Mouse (Mus musculus) forebrain, postnatal 0 days (tissue): ENCODE data around the gene Chrng. TPM values are rescaled to one million over a fixed set of nuclear protein-coding genes. Genes with fewer than 3 reads are reported as not detected.

ENCODE experiments used
- ATAC-seq: fragments of 200-750 bp; cut with Nextera tagmentation; 2 replicates; pipeline ENCODE4 v1.8.0; 2017; ENCODE audit warnings: mild to moderate bottlenecking, moderate library complexity
- DNase-seq: peaks from one replicate; pipeline ENCODE4 v3.0.0-alpha.2; 2015
- H3K27ac ChIP-seq: fragments of 300-500 bp; sonication (generic); 2 replicates; pipeline ENCODE4 v1.5.1; 2014; ENCODE audit warnings: low read depth, mild to moderate bottlenecking, antibody characterized with exemption, low read length, moderate library complexity, mixed read lengths
- H3K27me3 ChIP-seq: fragments of 300-500 bp; sonication (generic); 2 replicates; pipeline ENCODE4 v1.6.1; 2014; ENCODE audit warnings: mild to moderate bottlenecking, low read length, mixed read lengths; ENCODE audit not compliant: insufficient read depth
- H3K36me3 ChIP-seq: fragments of 300-500 bp; sonication (generic); 2 replicates; pipeline ENCODE4 v1.6.1; 2014; ENCODE audit warnings: mild to moderate bottlenecking, moderate library complexity; ENCODE audit not compliant: insufficient read depth
- H3K4me1 ChIP-seq: fragments of 300-500 bp; sonication (generic); 2 replicates; pipeline ENCODE4 v1.6.1; 2014; ENCODE audit warnings: antibody characterized with exemption; ENCODE audit not compliant: insufficient read depth
- H3K4me2 ChIP-seq: fragments of 300-500 bp; sonication (generic); 2 replicates; pipeline ENCODE4 v1.6.1; 2014; ENCODE audit warnings: low read depth, mild to moderate bottlenecking, moderate library complexity
- H3K4me3 ChIP-seq: fragments of 300-500 bp; sonication (generic); 2 replicates; pipeline ENCODE4 v1.5.1; 2014; ENCODE audit warnings: low read depth, low read length, mixed read lengths
- H3K9ac ChIP-seq: fragments of 300-500 bp; sonication (generic); 2 replicates; pipeline ENCODE4 v1.6.1; 2014; ENCODE audit warnings: mild to moderate bottlenecking
- H3K9me3 ChIP-seq: fragments of 300-500 bp; sonication (generic); 2 replicates; pipeline ENCODE4 v1.6.1; 2016; ENCODE audit warnings: low read length
- CTCF ChIP-seq: sonication (generic); IDR thresholded peaks from 2 replicates; pipeline ENCODE4 v1.5.1; 2016; ENCODE audit warnings: antibody characterized with exemption, control low read depth, low read depth
- WGBS: fragments of 180-500 bp; shearing (Covaris S2); extraction: QIAGEN DNeasy Blood & Tissue Kit; methylation state at CpG from one replicate; pipeline ENCODE4 v1.1.7; 2014; 5-methylcytosine and 5-hydroxymethylcytosine counted together
- polyA plus RNA-seq: library from polyadenylated mRNA; unstranded; fragments of >200 nt; fragmentation: Nextera tagmentation; extraction: Ambion mirVana; gene quantifications from 2 replicates; pipeline ENCODE4 v1.2.1, GENCODE M21; 2015
- total RNA-seq: library from RNA; depleted of rRNA; stranded (reverse); fragments of >200 nt; gene quantifications from 2 replicates; pipeline ENCODE4 v1.2.3, GENCODE M21; 2014; rRNA removed

Gene Chrng
- total and polyA plus RNA-seq, 2 experiments from 2014 or later, result not detected

DNA sequence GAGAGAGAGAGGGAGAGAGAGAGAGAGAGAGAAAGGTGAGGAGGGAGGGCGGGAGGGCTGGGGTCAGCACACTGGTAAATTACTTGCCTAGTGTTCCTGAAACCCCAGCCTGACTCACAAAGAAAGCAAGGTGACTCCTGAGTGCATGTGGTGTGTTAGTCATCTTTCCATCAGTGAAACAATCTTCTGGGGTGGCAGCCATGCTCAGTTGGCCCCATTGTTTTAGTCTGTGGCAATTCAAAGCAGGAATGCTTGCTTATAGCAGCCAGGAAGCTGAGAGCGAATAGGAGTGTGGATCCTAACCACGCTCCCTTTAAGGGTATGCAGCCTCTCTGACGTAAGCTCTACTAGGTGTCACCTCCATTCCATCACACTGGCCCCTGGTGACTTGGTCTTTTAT lies 50.7 kb downstream of the Chrng start:
- no peak for TF ChIP-seq CTCF
- H3K27me3 ChIP-seq, result peaks cover 3% of the 10 kb centered on the region; the same call in 1 of the 2 replicates
- H3K4me1 ChIP-seq, result no peaks in the 10 kb centered on the region
- no peak overlapping the region for H3K4me2 ChIP-seq
- H3K36me3 ChIP-seq, result no peaks in the 10 kb centered on the region
- no peak overlapping the region for H3K27ac ChIP-seq
- H3K9ac ChIP-seq, result no peak overlapping the region
- no peak overlapping the region for H3K4me3 ChIP-seq
- ATAC-seq (no peak), DNase-seq (no peak)
- no peaks in the 10 kb centered on the region for H3K9me3 ChIP-seq
- 67% methylated on average over 4 of the region's 4 CpGs for WGBS

DNA sequence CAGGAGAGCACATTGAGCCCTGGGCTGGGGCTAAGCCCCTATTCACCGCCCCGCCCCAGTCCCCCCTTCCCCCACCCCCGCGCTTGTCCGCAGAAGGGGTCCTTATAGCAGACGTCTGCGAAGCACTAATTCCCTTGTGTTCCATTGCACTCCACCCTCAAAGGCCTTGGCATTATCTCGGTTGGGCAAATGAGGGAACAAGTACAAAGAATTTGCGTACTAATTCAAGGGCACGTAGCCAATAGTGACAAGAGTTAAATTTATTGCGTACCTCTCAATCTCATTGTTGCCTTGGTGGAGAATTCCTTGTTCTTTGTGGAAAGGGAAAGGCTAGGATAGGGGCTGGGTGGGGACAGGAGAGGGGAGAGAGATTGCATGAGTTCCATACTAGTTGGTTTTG lies 53.2 kb downstream of the Chrng start:
- no peaks in the 10 kb centered on the region for H3K9me3 ChIP-seq
- H3K4me2 ChIP-seq, result no peak overlapping the region
- no peak for ATAC-seq
- H3K9ac ChIP-seq, result no peak overlapping the region
- no peak overlapping the region for H3K27ac ChIP-seq
- H3K27me3 ChIP-seq, result peaks cover 7% of the 10 kb centered on the region
- DNase-seq, result no peak
- H3K36me3 ChIP-seq, result no peaks in the 10 kb centered on the region
- 4% methylated on average over 11 of the region's 11 CpGs for WGBS
- no peaks in the 10 kb centered on the region for H3K4me1 ChIP-seq
- H3K4me3 ChIP-seq, result no peak overlapping the region
- TF ChIP-seq CTCF, result no peak

DNA sequence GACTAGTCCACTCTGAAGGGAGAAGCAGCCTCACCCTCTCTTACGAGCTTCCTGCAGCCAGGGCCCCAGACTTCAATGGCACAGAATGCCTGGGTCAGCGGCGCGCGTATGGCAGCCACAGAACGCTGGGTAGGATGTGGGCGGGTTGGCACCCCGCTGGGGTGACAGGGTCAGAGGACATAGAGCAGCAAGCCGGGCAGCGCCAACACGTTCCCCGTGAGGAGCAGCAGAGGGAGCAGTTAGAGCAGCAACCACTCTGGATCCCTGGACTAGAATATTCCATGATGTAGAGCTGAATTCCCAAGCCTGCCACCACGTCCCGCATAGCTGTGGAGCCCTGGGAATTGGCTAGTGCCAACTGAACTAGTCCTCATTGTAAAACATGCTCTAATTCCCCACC lies 54.0 kb downstream of the Chrng start:
- 30% methylated on average over 14 of the region's 14 CpGs for WGBS
- no peak overlapping the region for H3K4me3 ChIP-seq
- H3K4me1 ChIP-seq, result no peaks in the 10 kb centered on the region
- peak; percentile 35; the same call in 1 of the 2 replicates for TF ChIP-seq CTCF
- H3K27ac ChIP-seq, result no peak overlapping the region
- DNase-seq (no peak), ATAC-seq (peak; percentile 27; the same call in 1 of the 2 replicates)
- no peak overlapping the region for H3K9ac ChIP-seq
- H3K4me2 ChIP-seq, result no peak overlapping the region
- no peaks in the 10 kb centered on the region for H3K9me3 ChIP-seq
- no peaks in the 10 kb centered on the region for H3K36me3 ChIP-seq
- peaks cover 14% of the 10 kb centered on the region for H3K27me3 ChIP-seq

DNA sequence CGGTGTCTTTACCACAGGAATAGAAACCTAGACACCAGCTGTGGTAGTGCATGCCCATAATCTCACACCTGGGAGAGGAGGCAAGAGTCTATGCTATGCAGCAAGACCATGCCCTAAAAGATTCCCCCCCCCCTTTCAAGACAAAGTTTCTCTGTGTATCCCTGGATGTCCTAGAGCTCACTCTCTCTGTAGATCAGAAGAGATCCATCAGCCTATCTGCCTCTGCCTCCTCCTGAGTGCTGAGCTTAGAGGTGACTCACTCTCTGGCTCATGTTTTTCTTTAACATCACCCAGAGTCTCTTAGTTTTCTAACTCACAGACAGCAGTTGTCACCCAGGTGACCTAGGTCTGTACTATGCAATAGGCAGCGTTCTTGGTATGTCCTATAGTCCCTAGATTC lies 54.9 kb downstream of the Chrng start:
- Histone ChIP-seq H3K36me3 (no peaks in the 10 kb centered on the region), H3K27me3 (peaks cover 16% of the 10 kb centered on the region), H3K27ac (no peak overlapping the region), H3K4me2 (no peak overlapping the region), H3K4me1 (peaks cover 6% of the 10 kb centered on the region), H3K9me3 (no peaks in the 10 kb centered on the region), H3K4me3 (no peak overlapping the region), H3K9ac (no peak overlapping the region)
- WGBS, result 93% methylated on average over 2 of the region's 2 CpGs
- DNase-seq, result no peak
- no peak for TF ChIP-seq CTCF
- ATAC-seq, result no peak

Other genes starting within 250 kb of the Chrng start
- not detected in 2 replicates for gene Alppl2, start 114.7 kb upstream of the Chrng start, total RNA-seq
- gene Alppl2, start 114.7 kb upstream of the Chrng start, polyA plus RNA-seq, result not detected in 2 replicates
- not detected in 2 replicates for gene Alpi, start 103.1 kb upstream of the Chrng start, total RNA-seq
- gene Alpi, start 103.1 kb upstream of the Chrng start, polyA plus RNA-seq, result not detected in 2 replicates
- gene Akp3, start 79.7 kb upstream of the Chrng start, total RNA-seq, result not detected in 2 replicates
- not detected in 2 replicates for gene Akp3, start 79.7 kb upstream of the Chrng start, polyA plus RNA-seq
- gene Ecel1, start 48.1 kb upstream of the Chrng start, total RNA-seq, result 19.1 and 36.1 TPM in 2 replicates
- gene Ecel1, start 48.1 kb upstream of the Chrng start, polyA plus RNA-seq, result 17.8 and 28.5 TPM in 2 replicates
- gene Prss56, start 21.3 kb upstream of the Chrng start, total RNA-seq, result 3.1 and 4.0 TPM in 2 replicates
- gene Prss56, start 21.3 kb upstream of the Chrng start, polyA plus RNA-seq, result 2.5 and 4.3 TPM in 2 replicates
- not detected in 2 replicates for gene Chrnd, start 14.1 kb upstream of the Chrng start, total RNA-seq
- gene Chrnd, start 14.1 kb upstream of the Chrng start, polyA plus RNA-seq, result not detected in 2 replicates
- 71.5 and 81.7 TPM in 2 replicates for gene Eif4e2, start 9.3 kb downstream of the Chrng start, total RNA-seq
- 77.6 and 87.5 TPM in 2 replicates for gene Eif4e2, start 9.3 kb downstream of the Chrng start, polyA plus RNA-seq
- gene Efhd1, start 59.7 kb downstream of the Chrng start, total RNA-seq, result 1.3 TPM in 2 replicates
- 1.9 and 2.2 TPM in 2 replicates for gene Efhd1, start 59.7 kb downstream of the Chrng start, polyA plus RNA-seq
- gene Gigyf2, start 122.3 kb downstream of the Chrng start, total RNA-seq, result 69.0 and 73.4 TPM in 2 replicates
- 31.9 and 44.3 TPM in 2 replicates for gene Gigyf2, start 122.3 kb downstream of the Chrng start, polyA plus RNA-seq
- 1.9 and 4.8 TPM in 2 replicates for gene Kcnj13, start 190.1 kb downstream of the Chrng start, total RNA-seq
- 17.0 and 17.5 TPM in 2 replicates for gene Kcnj13, start 190.1 kb downstream of the Chrng start, polyA plus RNA-seq